Mouse (Mus musculus) spleen, adult 2 months (tissue): ENCODE data around the gene Lyrm2. TPM values are rescaled to one million over a fixed set of nuclear protein-coding genes. Genes with fewer than 3 reads are reported as not detected.

Experiments used
- DNase-seq, 2 experiments: peaks; one replicate each; pipeline versions ENCODE4 v3.0.0 to v3.0.0-alpha.2; 2012 to 2021; ENCODE audit warnings: low spot score in 2 of 2, low read depth in 1 of 2
- H3K27ac ChIP-seq: fragments of 200-500 bp; 2 replicates; pipeline ENCODE4 v1.5.1; 2012; ENCODE audit warnings: low read length, inconsistent platforms; ENCODE audit not compliant: insufficient read depth
- H3K27me3 ChIP-seq: fragments of 200-500 bp; 2 replicates; pipeline ENCODE4 v1.6.1; 2012; ENCODE audit warnings: mild to moderate bottlenecking, moderate library complexity, low read length, inconsistent platforms; ENCODE audit not compliant: control insufficient read depth, insufficient read depth
- H3K36me3 ChIP-seq: fragments of 200-500 bp; 2 replicates; pipeline ENCODE4 v1.6.1; 2012; ENCODE audit warnings: mild to moderate bottlenecking, low read length, inconsistent platforms; ENCODE audit not compliant: control insufficient read depth, insufficient read depth
- H3K4me1 ChIP-seq: fragments of 200-500 bp; 2 replicates; pipeline ENCODE4 v1.6.1; 2011; ENCODE audit warnings: inconsistent platforms; ENCODE audit not compliant: control insufficient read depth, insufficient read depth, insufficient read length
- H3K4me3 ChIP-seq: fragments of 200-500 bp; 2 replicates; pipeline ENCODE4 v1.5.1; 2011; ENCODE audit warnings: mild to moderate bottlenecking, inconsistent platforms; ENCODE audit not compliant: insufficient read depth, insufficient read length; ENCODE audit errors: extremely low read depth
- CTCF ChIP-seq: fragments of 200-500 bp; IDR thresholded peaks from 2 replicates; pipeline ENCODE4 v1.5.1; 2011; ENCODE audit warnings: mild to moderate bottlenecking, inconsistent platforms; ENCODE audit not compliant: insufficient read depth, insufficient read length, insufficient replicate concordance; ENCODE audit errors: extremely low read depth
- POLR2A ChIP-seq: fragments of 200-500 bp; IDR thresholded peaks from 2 replicates; pipeline ENCODE4 v1.6.1; 2011; ENCODE audit warnings: low read depth, low read length, inconsistent platforms
- WGBS: fragments of 180-500 bp; shearing (Covaris S2); methylation state at CpG from one replicate; pipeline ENCODE4 v1.1.7; 2018; 5-methylcytosine and 5-hydroxymethylcytosine counted together
- polyA plus RNA-seq: library from polyadenylated mRNA; depleted of rRNA; stranded (reverse); fragments of >200 nt; gene quantifications from 2 replicates; pipeline ENCODE4 v1.2.3, GENCODE M21; 2012

The Lyrm2 gene
- polyA plus RNA-seq, 1 experiment = 4.3 TPM

DNA sequence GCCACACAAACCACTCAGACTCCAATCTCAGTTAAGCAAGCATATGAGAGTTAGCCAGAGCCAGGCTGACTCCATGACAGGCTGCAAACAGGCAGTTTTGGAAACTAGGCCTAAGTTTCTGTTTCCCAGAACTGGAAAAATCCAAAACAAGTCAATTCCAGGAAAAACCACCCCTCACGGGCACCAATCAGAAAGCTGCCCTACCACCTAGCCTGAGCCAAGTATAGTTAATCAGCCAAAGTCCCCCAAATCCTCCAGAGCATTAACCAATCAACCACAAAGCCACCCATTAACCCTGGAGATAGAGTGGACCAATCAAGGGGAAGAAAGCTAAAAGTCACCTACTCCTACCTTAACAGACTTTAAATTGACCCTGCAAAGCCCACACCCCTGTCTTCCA lies 12.9 kb upstream of the Lyrm2 start:
- Histone ChIP-seq H3K27me3 (no peaks in the 10 kb centered on the region), H3K4me1 (no peaks in the 10 kb centered on the region), H3K27ac (no peak overlapping the region), H3K4me3 (no peak overlapping the region), H3K36me3 (no peaks in the 10 kb centered on the region)
- no peak for TF ChIP-seq CTCF
- no peak for TF ChIP-seq POLR2A
- no peak for DNase-seq
- WGBS = 93% methylated on average over 1 of the region's 1 CpGs

DNA sequence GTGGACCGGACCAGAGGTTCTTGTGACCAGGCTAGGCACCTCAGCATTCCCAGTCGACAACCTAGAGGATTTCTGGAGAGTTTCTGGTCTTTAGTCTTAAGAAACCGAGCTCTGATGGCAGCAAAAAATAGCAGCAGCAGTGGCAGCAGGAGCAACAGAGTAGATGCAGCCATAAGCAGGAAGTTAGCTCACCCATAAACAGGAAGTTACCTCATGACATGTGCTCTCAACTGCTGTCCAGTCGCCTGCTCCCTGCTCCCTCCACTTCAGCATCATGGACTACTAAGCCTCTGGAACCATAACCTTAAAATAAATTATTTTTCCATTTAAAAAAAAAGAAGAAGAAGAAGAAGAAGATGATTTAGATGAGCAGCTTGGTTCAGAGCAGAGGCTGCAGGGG lies 11.0 kb upstream of the Lyrm2 start:
- WGBS = 83% methylated on average over 4 of the region's 4 CpGs

DNA sequence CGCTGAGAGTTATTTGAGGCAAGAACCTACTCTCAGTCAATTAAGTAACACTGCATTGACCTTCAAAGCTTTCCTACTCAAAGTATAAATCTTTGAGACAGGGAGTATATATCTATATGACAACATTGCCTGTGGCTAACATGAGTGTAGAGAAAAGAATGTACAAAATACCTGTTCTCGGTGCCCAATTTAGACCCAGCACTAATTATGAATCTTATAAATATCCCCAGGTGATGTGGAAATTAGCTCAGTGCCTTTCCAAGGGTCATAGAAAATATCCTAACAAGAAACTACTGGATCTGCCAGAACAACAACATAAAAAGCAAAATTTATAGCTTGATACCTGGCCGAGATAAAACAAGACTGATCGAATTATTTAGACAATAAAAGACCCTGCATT lies 1.1 kb upstream of the Lyrm2 start:
- Histone ChIP-seq H3K4me1 (0 out of 2 replicates have a peak, but pooled peaks cover 7% of the 10 kb centered on the region), H3K36me3 (no peaks in the 10 kb centered on the region), H3K27ac (no peak overlapping the region), H3K4me3 (no peak overlapping the region), H3K27me3 (no peaks in the 10 kb centered on the region)
- DNase-seq = no peak
- 96% methylated on average over 4 of the region's 4 CpGs for WGBS
- TF ChIP-seq POLR2A (no peak), CTCF (no peak)

More for the DNA sequence above, 11.0 kb upstream of the Lyrm2 start:
- Histone ChIP-seq H3K36me3 (no peaks in the 10 kb centered on the region), H3K27ac (no peak overlapping the region), H3K4me1 (no peaks in the 10 kb centered on the region), H3K27me3 (no peaks in the 10 kb centered on the region), H3K4me3 (no peak overlapping the region)
- no peak for DNase-seq
- TF ChIP-seq POLR2A (no peak), CTCF (no peak)

DNA sequence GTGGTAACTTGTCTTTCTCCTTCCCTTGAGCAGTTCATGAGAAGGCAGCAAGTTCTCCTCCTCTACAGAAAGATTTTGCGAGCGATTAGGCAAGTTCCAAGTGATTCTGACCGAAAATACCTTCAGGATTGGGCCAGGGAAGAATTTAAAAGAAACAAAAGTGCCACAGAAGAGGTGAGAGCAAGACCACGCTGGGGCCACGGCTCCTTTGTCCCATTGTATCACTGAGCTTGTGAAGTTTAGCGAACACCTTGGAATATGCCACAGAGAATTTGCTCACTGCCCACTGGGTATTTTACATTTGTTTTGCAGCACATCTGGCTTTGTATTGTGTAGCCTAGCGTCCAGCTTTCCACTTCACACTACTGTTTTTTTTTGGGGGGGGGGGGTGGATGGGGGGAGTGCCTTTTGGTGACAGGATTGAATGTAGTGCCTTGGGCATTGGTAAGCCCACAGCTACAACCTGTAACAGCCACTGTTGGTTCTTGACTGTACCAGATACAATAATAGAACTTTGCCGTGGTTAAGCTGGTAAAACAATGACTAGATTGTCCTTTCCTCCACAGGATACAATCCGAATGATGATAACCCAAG lies 621 bp downstream of the Lyrm2 start:
- H3K27ac ChIP-seq = peak overlapping the region; percentile 99
- no peaks in the 10 kb centered on the region for H3K27me3 ChIP-seq
- H3K4me1 ChIP-seq = 0 out of 2 replicates have a peak, but pooled peaks cover 7% of the 10 kb centered on the region
- peak overlapping the region; percentile 96 for H3K4me3 ChIP-seq
- no peak for DNase-seq
- no peak for TF ChIP-seq CTCF
- no peak for TF ChIP-seq POLR2A
- H3K36me3 ChIP-seq = no peaks in the 10 kb centered on the region
- WGBS = 11% methylated on average over 9 of the region's 9 CpGs

DNA sequence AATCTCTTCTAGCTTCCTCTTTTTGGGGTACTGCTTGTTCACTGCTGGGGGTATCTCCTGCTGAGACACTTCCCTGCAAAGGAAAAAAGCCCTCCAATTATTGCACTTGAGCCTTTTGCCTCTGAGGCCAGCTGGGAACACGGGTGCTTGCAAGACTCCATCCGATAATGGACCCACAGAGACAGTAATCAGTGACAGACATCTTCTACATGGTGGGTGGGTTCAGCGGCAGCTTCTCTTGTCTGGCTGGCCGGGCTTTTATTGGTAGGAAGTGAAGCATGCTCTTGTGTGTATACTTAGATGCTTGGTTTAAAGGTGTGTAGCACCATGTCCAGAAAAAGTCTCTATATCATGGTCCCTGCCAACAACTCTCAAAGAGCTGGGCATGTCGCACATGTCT lies 17.4 kb downstream of the Lyrm2 start:
- no peak for DNase-seq
- H3K27ac ChIP-seq = no peak overlapping the region
- no peaks in the 10 kb centered on the region for H3K4me1 ChIP-seq
- H3K4me3 ChIP-seq = no peak overlapping the region
- H3K27me3 ChIP-seq = no peaks in the 10 kb centered on the region
- TF ChIP-seq CTCF = no peak
- TF ChIP-seq POLR2A = no peak
- WGBS = 77% methylated on average over 5 of the region's 5 CpGs
- no peaks in the 10 kb centered on the region for H3K36me3 ChIP-seq

DNA sequence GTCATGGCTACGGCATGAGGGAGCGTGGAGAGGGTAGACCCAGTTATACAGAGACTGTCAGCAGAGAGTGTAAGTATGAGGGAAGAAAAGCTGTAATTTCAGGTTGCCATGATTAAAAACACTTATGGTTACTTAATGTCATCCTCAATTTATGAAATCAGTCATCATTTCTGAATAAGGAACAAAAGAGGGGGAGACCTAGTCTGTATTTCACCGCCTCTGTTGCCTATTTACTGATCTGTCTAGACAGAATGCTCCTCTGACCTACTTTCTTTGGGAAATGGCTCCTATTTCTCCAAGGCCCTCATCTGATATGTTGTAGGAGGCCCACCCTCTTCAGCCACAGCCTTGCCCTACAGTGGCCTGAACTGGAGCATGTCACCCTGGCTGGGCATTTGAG lies 20.6 kb downstream of the Lyrm2 start:
- H3K36me3 ChIP-seq = no peaks in the 10 kb centered on the region
- 96% methylated on average over 3 of the region's 3 CpGs for WGBS
- H3K27ac ChIP-seq = no peak overlapping the region
- H3K4me3 ChIP-seq = no peak overlapping the region
- TF ChIP-seq POLR2A (no peak), CTCF (no peak)
- no peaks in the 10 kb centered on the region for H3K27me3 ChIP-seq
- no peaks in the 10 kb centered on the region for H3K4me1 ChIP-seq
- DNase-seq = no peak

DNA sequence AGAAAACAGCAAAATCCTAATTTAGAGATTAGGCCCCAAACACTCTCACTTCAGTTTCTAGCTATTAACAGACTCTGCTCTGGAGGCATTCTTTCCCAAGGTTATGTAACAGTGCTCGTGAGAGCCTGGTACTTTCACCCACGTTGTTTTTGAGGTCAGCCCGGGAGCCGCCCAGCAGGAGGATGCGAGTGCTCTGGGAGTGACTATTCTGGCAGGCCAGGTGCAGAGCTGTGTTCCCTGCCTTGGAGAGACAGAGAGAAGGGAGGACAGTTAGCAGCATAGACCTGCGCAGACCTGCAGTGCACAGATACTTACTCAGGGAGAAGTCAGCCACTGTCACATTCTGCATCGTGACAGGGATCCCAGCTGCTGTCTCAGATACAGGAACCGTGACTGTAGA lies 24.2 kb downstream of the Lyrm2 start:
- Histone ChIP-seq H3K27ac (no peak overlapping the region), H3K36me3 (no peaks in the 10 kb centered on the region), H3K4me1 (no peaks in the 10 kb centered on the region), H3K4me3 (no peak overlapping the region), H3K27me3 (no peaks in the 10 kb centered on the region)
- WGBS = 77% methylated on average over 8 of the region's 8 CpGs
- no peak for DNase-seq
- no peak for TF ChIP-seq POLR2A
- no peak for TF ChIP-seq CTCF
